8 mouse cellular contexts compared by ENCODE assay signal in genomic region chr6:73222841-73223526, GRCm38 (mm10). TPM values are rescaled to one million over a fixed set of nuclear protein-coding genes. Genes with fewer than 3 reads are reported as not detected.
DNase-seq lines count a peak whose midpoint lies in the region; ATAC-seq and TF ChIP-seq lines count a peak whose summit lies in the region.

No protein-coding gene starts in this region.

- TF ChIP-seq EP300 in heart, postnatal 0 days (IDR thresholded peaks at IDR 0.05; ENCODE audit: low read depth), result peak; percentile 88
- no peak for TF ChIP-seq EP300 in liver, postnatal 0 days (IDR thresholded peaks at IDR 0.05; ENCODE audit: low read depth)

- H3K9ac ChIP-seq in forebrain, embryonic 11.5 days (ENCODE audit: low read length), result no peak overlapping the region
- no peak overlapping the region for H3K9ac ChIP-seq in forebrain, embryonic 12.5 days
- no peak overlapping the region for H3K9ac ChIP-seq in embryonic facial prominence, embryonic 15.5 days
- no peak overlapping the region for H3K9ac ChIP-seq in heart, postnatal 0 days (replicated peaks; ENCODE audit: low read depth, low read length)
- H3K9ac ChIP-seq in liver, postnatal 0 days (replicated peaks), result no peak overlapping the region

- no peaks in the 10 kb centered on the region for H3K9me3 ChIP-seq in forebrain, embryonic 11.5 days (ENCODE audit: control insufficient read depth, low read length)
- no peaks in the 10 kb centered on the region for H3K9me3 ChIP-seq in forebrain, embryonic 12.5 days
- H3K9me3 ChIP-seq in embryonic facial prominence, embryonic 15.5 days (replicated peaks), result no peaks in the 10 kb centered on the region
- no peaks in the 10 kb centered on the region for H3K9me3 ChIP-seq in heart, postnatal 0 days (replicated peaks; ENCODE audit: control insufficient read depth, low read length)
- no peaks in the 10 kb centered on the region for H3K9me3 ChIP-seq in liver, postnatal 0 days (ENCODE audit: low read length)

- H3K27me3 ChIP-seq in forebrain, embryonic 11.5 days (ENCODE audit: control insufficient read depth, insufficient read depth, low read length), result no peaks in the 10 kb centered on the region
- 0 out of 2 replicates have a peak, but pooled peaks cover 5% of the 10 kb centered on the region for H3K27me3 ChIP-seq in forebrain, embryonic 12.5 days
- no peaks in the 10 kb centered on the region for H3K27me3 ChIP-seq in embryonic facial prominence, embryonic 15.5 days
- H3K27me3 ChIP-seq in heart, postnatal 0 days (ENCODE audit: control insufficient read depth, insufficient read depth, low read length), result no peaks in the 10 kb centered on the region
- no peaks in the 10 kb centered on the region for H3K27me3 ChIP-seq in liver, postnatal 0 days (ENCODE audit: insufficient read depth, low read length)

- peak; percentile 68 for DNase-seq in forebrain, embryonic 11.5 days (ENCODE audit: low spot score)
- DNase-seq in heart, postnatal 0 days (ENCODE audit: low spot score), result peak; percentile 91
- peak; percentile 96 to 98 for DNase-seq in kidney, postnatal 25 days
- DNase-seq in liver, postnatal 0 days, result peak; percentile 87
- DNase-seq in ovary, postnatal 14 days (ENCODE audit: low spot score), result peak; percentile 73
- DNase-seq in thymus, postnatal 10 days (ENCODE audit: low spot score in 2 of 2), result no peak

- no peak overlapping the region for H3K4me3 ChIP-seq in forebrain, embryonic 11.5 days (ENCODE audit: low read depth, low read length)
- no peak overlapping the region for H3K4me3 ChIP-seq in forebrain, embryonic 12.5 days (replicated peaks)
- H3K4me3 ChIP-seq in embryonic facial prominence, embryonic 15.5 days (replicated peaks), result no peak overlapping the region
- H3K4me3 ChIP-seq in heart, postnatal 0 days (ENCODE audit: low read depth, low read length), result peak overlapping the region; percentile 20; the same call in 1 of the 2 replicates
- H3K4me3 ChIP-seq in liver, postnatal 0 days (ENCODE audit: low read depth, low read length), result no peak overlapping the region

- H3K4me1 ChIP-seq in forebrain, embryonic 11.5 days (replicated peaks; ENCODE audit: control insufficient read depth, insufficient read depth, low read length), result no peaks in the 10 kb centered on the region
- H3K4me1 ChIP-seq in forebrain, embryonic 12.5 days, result peaks cover 7% of the 10 kb centered on the region
- H3K4me1 ChIP-seq in embryonic facial prominence, embryonic 15.5 days, result peaks cover 18% of the 10 kb centered on the region
- H3K4me1 ChIP-seq in heart, postnatal 0 days (ENCODE audit: control insufficient read depth, insufficient read depth), result peaks cover 3% of the 10 kb centered on the region; the same call in 1 of the 2 replicates
- no peaks in the 10 kb centered on the region for H3K4me1 ChIP-seq in liver, postnatal 0 days (ENCODE audit: insufficient read depth)

- no peaks in the 10 kb centered on the region for H3K36me3 ChIP-seq in forebrain, embryonic 11.5 days (ENCODE audit: control insufficient read depth, insufficient read depth, low read length)
- H3K36me3 ChIP-seq in forebrain, embryonic 12.5 days (replicated peaks), result no peaks in the 10 kb centered on the region
- no peaks in the 10 kb centered on the region for H3K36me3 ChIP-seq in embryonic facial prominence, embryonic 15.5 days
- no peaks in the 10 kb centered on the region for H3K36me3 ChIP-seq in heart, postnatal 0 days (replicated peaks; ENCODE audit: control insufficient read depth, insufficient read depth, low read length)
- H3K36me3 ChIP-seq in liver, postnatal 0 days (replicated peaks; ENCODE audit: insufficient read depth, low read length), result no peaks in the 10 kb centered on the region

- no peak for ATAC-seq in forebrain, embryonic 11.5 days (replicated peaks; ENCODE audit: low FRiP score)
- ATAC-seq in forebrain, embryonic 12.5 days (ENCODE audit: low FRiP score), result no peak
- ATAC-seq in embryonic facial prominence, embryonic 15.5 days (ENCODE audit: insufficient number of reproducible peaks, low FRiP score, low TSS enrichment, low read depth), result peak; percentile 52; the same call in 1 of the 2 replicates
- ATAC-seq in heart, postnatal 0 days (ENCODE audit: insufficient read depth, low read depth), result peak; percentile 81
- ATAC-seq in liver, postnatal 0 days, result peak; percentile 79

- whole genome bisulfite sequencing in forebrain, embryonic 11.5 days, result 17% methylated on average over 10 of the region's 10 CpGs
- WGBS in forebrain, embryonic 12.5 days, result 32% methylated on average over 10 of the region's 10 CpGs
- 6% methylated on average over 8 of the region's 10 CpGs for WGBS in embryonic facial prominence, embryonic 15.5 days
- 8% methylated on average over 10 of the region's 10 CpGs for WGBS in heart, postnatal 0 days
- 34% methylated on average over 9 of the region's 10 CpGs for WGBS in liver, postnatal 0 days (ENCODE audit: insufficient replicate concordance)

- no peak overlapping the region for H3K4me2 ChIP-seq in forebrain, embryonic 11.5 days (ENCODE audit: low read depth, low read length, severe bottlenecking)
- H3K4me2 ChIP-seq in forebrain, embryonic 12.5 days, result no peak overlapping the region
- H3K4me2 ChIP-seq in embryonic facial prominence, embryonic 15.5 days (replicated peaks), result peak overlapping the region; percentile 30; the same call in 1 of the 2 replicates
- peak overlapping the region; percentile 52 for H3K4me2 ChIP-seq in heart, postnatal 0 days (ENCODE audit: low read depth, low read length)
- H3K4me2 ChIP-seq in liver, postnatal 0 days (ENCODE audit: low read depth, low read length), result peak overlapping the region; percentile 45

- no peak overlapping the region for H3K27ac ChIP-seq in forebrain, embryonic 11.5 days (ENCODE audit: low read depth, low read length)
- H3K27ac ChIP-seq in forebrain, embryonic 12.5 days, result no peak overlapping the region
- peak overlapping the region; percentile 48; the same call in 1 of the 2 replicates for H3K27ac ChIP-seq in embryonic facial prominence, embryonic 15.5 days (replicated peaks)
- H3K27ac ChIP-seq in heart, postnatal 0 days (ENCODE audit: low read depth), result peak overlapping the region; percentile 89
- H3K27ac ChIP-seq in liver, postnatal 0 days (ENCODE audit: low read depth), result peak overlapping the region; percentile 61

- no peak for TF ChIP-seq CTCF in heart, postnatal 0 days (IDR thresholded peaks at IDR 0.05; ENCODE audit: low read depth)
- no peak for TF ChIP-seq CTCF in liver, postnatal 0 days (IDR thresholded peaks at IDR 0.05; ENCODE audit: low read depth)

RNA-seq across cellular contexts. Expression of gene Dnah6, which starts 1.5 kb away (rescaled TPM):
- 0.04 and 0.08 TPM in 2 replicates for polyA plus RNA-seq in forebrain, embryonic 11.5 days (2014; fragmentation: Nextera tagmentation; extraction: Ambion mirVana)
- polyA plus RNA-seq in forebrain, embryonic 12.5 days (2016; fragmentation: Nextera tagmentation; extraction: Ambion mirVana), result 0.12 and 0.15 TPM in 2 replicates
- polyA plus RNA-seq in embryonic facial prominence, embryonic 15.5 days (2015; fragmentation: Nextera tagmentation; extraction: Ambion mirVana), result 0.34 and 0.61 TPM in 2 replicates
- total RNA-seq in heart, postnatal 0 days (2014; rRNA removed; ENCODE audit: low replicate concordance), result 0.39 TPM in 1 of 2 replicates, not detected in the other
- polyA plus RNA-seq in heart, postnatal 0 days (2015; fragmentation: Nextera tagmentation; extraction: Ambion mirVana), result 0.11 and 0.12 TPM in 2 replicates
- 0.01 TPM in 2 replicates for polyA plus RNA-seq in liver, postnatal 0 days (2015; fragmentation: Nextera tagmentation; extraction: Ambion mirVana)

RNA-seq across cellular contexts. Expression of gene Suclg1, which starts 25.2 kb away (rescaled TPM):
- 146 and 158 TPM in 2 replicates for polyA plus RNA-seq in forebrain, embryonic 11.5 days (2014; fragmentation: Nextera tagmentation; extraction: Ambion mirVana)
- polyA plus RNA-seq in forebrain, embryonic 12.5 days (2016; fragmentation: Nextera tagmentation; extraction: Ambion mirVana), result 133 and 136 TPM in 2 replicates
- polyA plus RNA-seq in embryonic facial prominence, embryonic 15.5 days (2015; fragmentation: Nextera tagmentation; extraction: Ambion mirVana), result 143 and 151 TPM in 2 replicates
- 149 and 219 TPM in 2 replicates for total RNA-seq in heart, postnatal 0 days (2014; rRNA removed; ENCODE audit: low replicate concordance)
- 554 and 572 TPM in 2 replicates for polyA plus RNA-seq in heart, postnatal 0 days (2015; fragmentation: Nextera tagmentation; extraction: Ambion mirVana)
- polyA plus RNA-seq in liver, postnatal 0 days (2015; fragmentation: Nextera tagmentation; extraction: Ambion mirVana), result 235 and 239 TPM in 2 replicates

Comparison
In these comparisons a context has a peak if more than half of its experiments do, and no peak if none do; other contexts are left out.
1. ATAC-seq: peak in embryonic facial prominence, embryonic 15.5 days (single experiment), heart, postnatal 0 days (single experiment) and liver, postnatal 0 days (single experiment); none in forebrain, embryonic 11.5 days (single experiment) and forebrain, embryonic 12.5 days (single experiment).
2. DNase-seq: peak in forebrain, embryonic 11.5 days (single experiment), heart, postnatal 0 days (single experiment), kidney, postnatal 25 days (2 of 2), liver, postnatal 0 days (single experiment) and ovary, postnatal 14 days (single experiment); none in thymus, postnatal 10 days (0 of 2).
3. H3K27ac ChIP-seq: peak in embryonic facial prominence, embryonic 15.5 days (single experiment), heart, postnatal 0 days (single experiment) and liver, postnatal 0 days (single experiment); none in forebrain, embryonic 11.5 days (single experiment) and forebrain, embryonic 12.5 days (single experiment).
4. H3K4me2 ChIP-seq: peak in embryonic facial prominence, embryonic 15.5 days (single experiment), heart, postnatal 0 days (single experiment) and liver, postnatal 0 days (single experiment); none in forebrain, embryonic 11.5 days (single experiment) and forebrain, embryonic 12.5 days (single experiment).